Mouse (Mus musculus) spleen, postnatal 10 days (tissue): ENCODE results near the gene Smim15.

Source experiments
- DNase-seq, 2 experiments: peaks; one replicate each; pipeline ENCODE4 v3.0.0; 2021 to 2022; ENCODE audit warnings: low spot score in 2 of 2

Gene Smim15

DNA sequence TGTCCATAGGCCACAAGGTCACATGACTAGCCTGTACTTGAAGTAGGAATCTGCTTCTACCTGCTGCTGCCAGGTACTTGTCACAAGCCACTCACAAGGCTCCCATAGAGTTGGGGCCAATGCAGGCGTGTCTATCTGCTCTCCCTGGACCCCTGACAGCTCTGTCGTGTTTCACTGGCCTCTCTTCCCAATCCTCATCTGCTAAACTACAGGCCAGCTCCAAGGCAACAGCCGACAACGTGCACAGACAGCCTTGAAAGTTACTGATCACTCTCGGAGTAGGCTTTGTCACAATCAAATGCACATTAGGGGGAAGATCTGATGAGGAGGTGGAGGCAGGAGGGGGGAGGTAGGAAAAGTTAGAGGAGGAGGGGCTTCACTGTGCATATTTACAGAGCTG is 18.7 kb downstream of the Smim15 start:
- DNase-seq: no peak

DNA sequence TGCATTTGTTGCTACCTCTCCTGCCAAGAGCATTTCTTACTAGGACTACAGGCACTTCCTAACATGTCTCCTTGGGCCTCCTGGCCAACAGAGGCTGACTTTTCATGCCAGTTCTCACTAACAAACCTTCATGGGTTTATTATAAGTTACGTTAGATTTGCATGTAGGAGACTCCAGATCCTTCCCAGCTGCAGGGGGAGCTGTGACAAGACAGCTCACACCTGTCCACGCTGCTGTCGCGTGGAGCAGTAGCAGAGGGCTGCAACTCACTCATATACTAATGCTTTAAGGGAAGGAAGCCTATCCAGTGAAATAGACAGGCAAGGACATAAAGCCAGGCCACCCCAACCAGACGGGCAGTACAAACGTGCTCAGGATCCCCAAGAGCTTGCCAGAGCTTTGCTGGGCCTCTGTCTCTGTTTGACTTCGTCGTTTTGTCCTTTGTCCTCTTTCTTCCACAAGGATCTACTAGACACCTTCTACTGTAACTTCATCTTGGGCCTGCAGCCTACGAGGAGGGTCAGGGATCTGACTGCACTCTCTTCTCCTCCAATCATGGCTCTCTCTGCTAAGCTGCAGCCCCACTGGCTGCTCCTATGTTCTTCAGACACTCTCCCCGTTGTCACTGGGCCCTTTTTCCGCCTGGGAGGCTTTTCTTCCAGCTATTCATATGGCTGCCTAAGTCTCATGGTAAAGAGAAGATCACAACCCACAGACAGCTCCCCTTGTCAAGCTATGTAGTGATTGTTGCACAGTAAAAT is 19.3 kb downstream of the Smim15 start:
- DNase-seq: no peak

GRCm38 (mm10) chr13:108064331-108064730 is 20.1 kb downstream of the Smim15 start:
- DNase-seq: no peak

GRCm38 (mm10) chr13:108066021-108066420 is 21.8 kb downstream of the Smim15 start:
- DNase-seq: no peak

DNA sequence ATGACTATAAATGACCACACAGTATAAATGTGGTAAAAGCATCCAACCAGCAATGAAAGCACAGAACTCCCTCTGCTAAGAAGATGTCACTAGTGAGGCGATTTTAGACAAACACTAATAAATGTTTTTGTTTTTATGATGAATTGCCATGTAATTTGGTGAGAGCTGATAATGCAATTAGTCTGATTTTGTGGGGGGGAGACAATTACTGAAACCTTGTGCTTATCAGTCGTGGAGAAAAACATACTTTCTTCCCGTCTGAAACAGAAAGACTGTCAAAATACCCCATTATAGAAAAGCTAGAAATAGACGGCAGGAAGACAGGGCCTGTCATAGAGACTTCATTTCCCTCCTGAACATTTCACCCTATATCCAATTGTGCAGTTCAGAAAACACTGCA is 24.9 kb downstream of the Smim15 start:
- no peak for DNase-seq

- no peak for DNase-seq
Observed at GRCm38 (mm10) chr13:108070171-108070570, 25.9 kb downstream of the Smim15 start.

- no peak for DNase-seq
Observed at GRCm38 (mm10) chr13:108077476-108077875, 33.2 kb downstream of the Smim15 start.

DNA sequence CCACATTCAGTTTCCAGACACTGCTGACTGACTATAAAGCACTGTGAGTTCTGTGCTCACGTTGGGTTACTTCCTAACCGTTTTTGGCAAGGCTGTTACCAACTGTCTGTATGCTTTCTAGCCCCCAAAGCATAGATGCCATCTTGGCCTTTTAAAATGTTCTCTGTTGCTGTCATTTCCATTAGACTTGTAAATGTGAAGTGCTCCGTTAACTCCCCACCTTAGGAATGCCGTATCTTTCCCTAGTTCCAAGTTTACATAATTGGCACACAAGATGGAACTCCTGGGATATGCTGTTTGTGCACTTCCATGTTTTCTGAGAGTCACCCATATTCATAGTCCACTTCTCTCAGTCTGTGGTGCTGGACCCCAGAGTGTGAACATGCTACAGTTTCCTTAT is 33.7 kb downstream of the Smim15 start:
- no peak for DNase-seq

GRCm38 (mm10) chr13:108084086-108084485 is 39.8 kb downstream of the Smim15 start:
- no peak for DNase-seq

DNA sequence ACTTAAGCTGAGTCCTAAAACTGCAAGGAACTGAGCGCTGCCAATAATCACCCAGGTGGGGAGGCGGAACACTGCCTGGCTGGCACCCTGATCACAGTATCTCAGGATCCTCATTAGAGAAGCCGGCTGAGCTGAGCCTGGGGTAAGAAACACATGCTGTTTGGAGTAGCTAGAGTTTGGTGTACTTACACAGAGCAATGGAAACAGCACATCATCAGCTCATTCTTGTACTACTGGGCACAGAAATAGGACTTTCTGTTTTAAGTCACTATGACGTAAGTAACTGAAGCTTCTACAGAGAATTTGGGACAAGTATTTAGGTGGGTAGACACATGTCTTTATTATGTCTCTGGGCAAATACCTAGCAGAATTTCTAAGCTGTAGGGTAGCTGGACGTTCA is 41.8 kb downstream of the Smim15 start:
- no peak for DNase-seq

GRCm38 (mm10) chr13:108086724-108087123 is 42.5 kb downstream of the Smim15 start:
- no peak for DNase-seq

DNA sequence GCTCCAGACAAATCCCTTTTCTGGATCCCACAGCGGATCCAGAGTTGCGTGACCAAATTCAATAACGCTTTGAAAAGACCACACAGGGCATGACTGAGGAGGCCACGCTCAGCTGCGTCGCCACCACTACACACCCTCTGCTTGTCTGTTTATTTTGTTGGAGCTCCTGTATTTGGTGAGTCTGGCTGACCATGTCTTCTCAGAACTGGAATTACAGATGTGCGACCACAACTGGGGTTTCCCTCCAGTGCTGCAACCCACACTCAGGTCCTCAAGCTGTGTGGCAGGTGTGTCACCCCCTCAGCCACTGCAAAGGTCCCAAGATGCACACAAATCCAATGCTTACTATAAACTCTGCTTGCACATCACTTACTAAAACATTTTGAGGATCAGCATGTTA is 48.0 kb downstream of the Smim15 start:
- DNase-seq: no peak

DNA sequence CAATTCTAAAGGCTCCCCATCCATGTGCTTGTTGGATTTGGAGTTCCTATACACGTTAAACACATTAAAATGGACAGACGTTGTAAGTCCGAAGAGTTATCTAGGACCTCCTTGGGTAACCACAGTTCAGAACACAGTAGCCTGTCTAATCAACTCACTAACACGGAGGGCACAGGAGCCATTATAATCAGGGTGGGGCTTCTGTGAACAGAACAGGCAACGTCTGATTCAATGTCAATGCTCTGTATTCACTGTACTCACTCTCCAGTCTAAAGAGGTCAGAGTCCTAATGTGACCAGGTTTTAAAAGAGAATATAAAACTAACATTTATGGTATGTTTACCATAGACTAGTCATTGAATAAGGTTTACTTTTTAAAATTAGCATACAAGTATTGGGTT is 50.4 kb downstream of the Smim15 start:
- DNase-seq: no peak

- DNase-seq: no peak
Observed at GRCm38 (mm10) chr13:108095617-108096016, 51.4 kb downstream of the Smim15 start.

GRCm38 (mm10) chr13:108096446-108096845 is 52.2 kb downstream of the Smim15 start:
- DNase-seq: no peak
